Mouse (Mus musculus) MEL (cell line): ENCODE results near the gene Rgs12. TPM values are rescaled to one million over a fixed set of nuclear protein-coding genes. Genes with fewer than 3 reads are reported as not detected.
A peak's percentile ranks its signal among the peaks of the same experiment; 100 is the strongest.

ENCODE experiments used
- DNase-seq: peaks from one replicate; pipeline ENCODE4 v3.0.0; 2011; ENCODE audit warnings: low read depth, low spot score
- H3K27ac ChIP-seq: 2 replicates; pipeline ENCODE4 v1.5.1; 2012; ENCODE audit warnings: low read depth, mild to moderate bottlenecking, control low read depth, low read length, moderate library complexity; ENCODE audit not compliant: control insufficient read depth
- H3K27me3 ChIP-seq, 2 experiments: fragments of 150-350 bp in 1 of 2; sonication (generic) in 1 of 2; 2 replicates each; pipeline ENCODE4 v1.6.1; 2012; ENCODE audit warnings: low read length in 2 of 2, mild to moderate bottlenecking in 2 of 2, improper control_type of control experiment in 1 of 2, moderate library complexity in 1 of 2; ENCODE audit not compliant: insufficient read depth in 2 of 2, control insufficient read depth in 1 of 2
- H3K36me3 ChIP-seq, 2 experiments: 2 replicates each; pipeline ENCODE4 v1.6.1; 2012 to 2014; ENCODE audit warnings: low read length in 2 of 2, improper control_type of control experiment in 1 of 2, inconsistent platforms in 1 of 2, mild to moderate bottlenecking in 1 of 2; ENCODE audit not compliant: insufficient read depth in 2 of 2, control insufficient read depth in 1 of 2
- H3K4me1 ChIP-seq, 2 experiments: fragments of 150-350 bp in 1 of 2; sonication (generic) in 1 of 2; 2 replicates each; pipeline ENCODE4 v1.6.1; 2012; ENCODE audit warnings: low read length in 2 of 2, improper control_type of control experiment in 1 of 2, mild to moderate bottlenecking in 1 of 2; ENCODE audit not compliant: insufficient read depth in 2 of 2, control insufficient read depth in 1 of 2
- H3K4me3 ChIP-seq, 2 experiments: fragments of 150-350 bp in 1 of 2; sonication (generic) in 1 of 2; 2 replicates each; pipeline ENCODE4 v1.5.1; 2012; ENCODE audit warnings: low read depth in 2 of 2, low read length in 2 of 2, mild to moderate bottlenecking in 2 of 2, moderate library complexity in 2 of 2, control low read depth in 1 of 2, improper control_type of control experiment in 1 of 2; ENCODE audit not compliant: control insufficient read depth in 1 of 2, insufficient read depth in 1 of 2
- H3K79me2 ChIP-seq: 2 replicates; pipeline ENCODE4 v1.6.1; 2012; ENCODE audit warnings: mild to moderate bottlenecking, low read length, moderate library complexity; ENCODE audit not compliant: control insufficient read depth, poor library complexity, insufficient read depth
- H3K9ac ChIP-seq: 2 replicates; pipeline ENCODE4 v1.6.1; 2012; ENCODE audit warnings: low read depth, mild to moderate bottlenecking, control low read depth, low read length, moderate library complexity; ENCODE audit not compliant: control insufficient read depth, poor library complexity, severe bottlenecking
- H3K9me3 ChIP-seq: fragments of 150-350 bp; sonication (generic); replicated peaks from 2 replicates; pipeline ENCODE4 v1.6.1; 2012; ENCODE audit warnings: mild to moderate bottlenecking, low read length, improper control_type of control experiment, moderate library complexity; ENCODE audit not compliant: insufficient read depth
- BHLHE40 ChIP-seq: IDR thresholded peaks from 2 replicates; pipeline ENCODE4 v1.6.1; 2012; ENCODE audit warnings: low read depth, mild to moderate bottlenecking, inconsistent platforms, low read length, improper control_type of control experiment, borderline replicate concordance
- CHD1 ChIP-seq: IDR thresholded peaks from 2 replicates; pipeline ENCODE4 v1.6.1; 2012; ENCODE audit warnings: low read depth, mild to moderate bottlenecking, inconsistent platforms, low read length, improper control_type of control experiment
- CHD2 ChIP-seq: IDR thresholded peaks from 2 replicates; pipeline ENCODE4 v1.6.1; 2011; ENCODE audit warnings: low read length, improper control_type of control experiment
- CTCF ChIP-seq, 3 experiments: IDR thresholded peaks in 2 of 3; conservative IDR thresholded peaks in 1 of 3; 2 replicates each; pipeline ENCODE4 v1.5.1; 2011 to 2012; ENCODE audit warnings: low read length in 3 of 3, low read depth in 2 of 3, mild to moderate bottlenecking in 2 of 3, improper control_type of control experiment in 1 of 3, inconsistent platforms in 1 of 3, mixed read lengths in 1 of 3, moderate library complexity in 1 of 3; ENCODE audit not compliant: control insufficient read depth in 1 of 3, insufficient read depth in 1 of 3, poor library complexity in 1 of 3, severe bottlenecking in 1 of 3
- ELF1 ChIP-seq: IDR thresholded peaks from 2 replicates; pipeline ENCODE4 v1.6.1; 2014; ENCODE audit warnings: low read depth, mild to moderate bottlenecking, inconsistent platforms, low read length, improper control_type of control experiment, moderate library complexity
- EP300 ChIP-seq, 2 experiments: IDR thresholded peaks; 2 replicates each; pipeline ENCODE4 v1.6.1; 2011; ENCODE audit warnings: improper control_type of control experiment in 2 of 2, low read length in 2 of 2, low read depth in 1 of 2, mild to moderate bottlenecking in 1 of 2
- ETS1 ChIP-seq: IDR thresholded peaks from 2 replicates; pipeline ENCODE4 v1.6.1; 2012; ENCODE audit warnings: low read depth, mild to moderate bottlenecking, inconsistent platforms, low read length, improper control_type of control experiment, moderate library complexity
- GATA1 ChIP-seq: IDR thresholded peaks from 2 replicates; pipeline ENCODE4 v1.6.1; 2011; ENCODE audit warnings: low read depth, low read length, improper control_type of control experiment
- HCFC1 ChIP-seq: IDR thresholded peaks from 2 replicates; pipeline ENCODE4 v1.6.1; 2012; ENCODE audit warnings: low read depth, mild to moderate bottlenecking, inconsistent platforms, low read length, improper control_type of control experiment, moderate library complexity
- JUND ChIP-seq: IDR thresholded peaks from 2 replicates; pipeline ENCODE4 v1.6.1; 2011; ENCODE audit warnings: low read depth, mild to moderate bottlenecking, improper control_type of control experiment, low read length
- KAT2A ChIP-seq: conservative IDR thresholded peaks from 2 replicates; pipeline ENCODE4 v1.6.1; 2012; ENCODE audit warnings: low read depth, low read length, improper control_type of control experiment, inconsistent platforms
- MAFK ChIP-seq: IDR thresholded peaks from 2 replicates; pipeline ENCODE4 v1.6.1; 2011; ENCODE audit warnings: low read depth, mild to moderate bottlenecking, low read length, improper control_type of control experiment, borderline replicate concordance
- MAZ ChIP-seq: IDR thresholded peaks from 2 replicates; pipeline ENCODE4 v1.6.1; 2012; ENCODE audit warnings: low read depth, mild to moderate bottlenecking, inconsistent platforms, low read length, improper control_type of control experiment
- MXI1 ChIP-seq: IDR thresholded peaks from 2 replicates; pipeline ENCODE4 v1.6.1; 2011; ENCODE audit warnings: mild to moderate bottlenecking, low read depth, low read length, improper control_type of control experiment
- MYB ChIP-seq: IDR thresholded peaks from 2 replicates; pipeline ENCODE4 v1.6.1; 2011; ENCODE audit warnings: mild to moderate bottlenecking, low read depth, low read length, improper control_type of control experiment
- MYC ChIP-seq: IDR thresholded peaks from 2 replicates; pipeline ENCODE4 v1.6.1; 2011; ENCODE audit warnings: low read depth, mild to moderate bottlenecking, low read length, improper control_type of control experiment, moderate library complexity
- NELFE ChIP-seq: IDR thresholded peaks from 2 replicates; pipeline ENCODE4 v1.6.1; 2011; ENCODE audit warnings: low read depth, low read length, improper control_type of control experiment
- POLR2A ChIP-seq, 2 experiments: IDR thresholded peaks; 2 replicates each; pipeline ENCODE4 v1.6.1; 2011 to 2012; ENCODE audit warnings: low read length in 2 of 2, mild to moderate bottlenecking in 2 of 2, control low read depth in 1 of 2, improper control_type of control experiment in 1 of 2, low read depth in 1 of 2, moderate library complexity in 1 of 2; ENCODE audit not compliant: control insufficient read depth in 1 of 2, insufficient read depth in 1 of 2, poor library complexity in 1 of 2
- POLR2AphosphoS5 ChIP-seq: IDR thresholded peaks from 2 replicates; pipeline ENCODE4 v1.6.1; 2012; ENCODE audit warnings: low read depth, borderline replicate concordance, mild to moderate bottlenecking, inconsistent platforms, low read length, moderate library complexity, mixed read lengths
- RAD21 ChIP-seq: IDR thresholded peaks from 2 replicates; pipeline ENCODE4 v1.6.1; 2011; ENCODE audit warnings: mild to moderate bottlenecking, low read depth, low read length, improper control_type of control experiment
- RCOR1 ChIP-seq: IDR thresholded peaks from 2 replicates; pipeline ENCODE4 v1.6.1; 2012; ENCODE audit warnings: low read depth, mild to moderate bottlenecking, inconsistent platforms, low read length, improper control_type of control experiment
- SIN3A ChIP-seq: IDR thresholded peaks from 2 replicates; pipeline ENCODE4 v1.6.1; 2012; ENCODE audit warnings: low read length, improper control_type of control experiment, inconsistent platforms
- SMC3 ChIP-seq: IDR thresholded peaks from 2 replicates; pipeline ENCODE4 v1.6.1; 2011; ENCODE audit warnings: low read depth, low read length, improper control_type of control experiment
- TAL1 ChIP-seq: IDR thresholded peaks from 2 replicates; pipeline ENCODE4 v1.6.1; 2012; ENCODE audit warnings: mild to moderate bottlenecking, inconsistent platforms, low read length, moderate library complexity, mixed read lengths
- TBP ChIP-seq: IDR thresholded peaks from 2 replicates; pipeline ENCODE4 v1.8.0; 2011; ENCODE audit warnings: low read depth, low read length, improper control_type of control experiment
- TCF12 ChIP-seq: IDR thresholded peaks from 2 replicates; pipeline ENCODE4 v1.6.1; 2014; ENCODE audit warnings: low read depth, mild to moderate bottlenecking, inconsistent platforms, low read length, improper control_type of control experiment, moderate library complexity
- UBTF ChIP-seq: IDR thresholded peaks from 2 replicates; pipeline ENCODE4 v1.6.1; 2012; ENCODE audit warnings: low read depth, mild to moderate bottlenecking, inconsistent platforms, low read length, improper control_type of control experiment, moderate library complexity, borderline replicate concordance; ENCODE audit not compliant: insufficient read depth
- USF1 ChIP-seq: IDR thresholded peaks from 2 replicates; pipeline ENCODE4 v1.6.1; 2014; ENCODE audit warnings: low read depth, mild to moderate bottlenecking, inconsistent platforms, low read length, improper control_type of control experiment, moderate library complexity
- ZKSCAN1 ChIP-seq: IDR thresholded peaks from 2 replicates; pipeline ENCODE4 v1.6.1; 2012; ENCODE audit warnings: low read depth, mild to moderate bottlenecking, inconsistent platforms, low read length, improper control_type of control experiment, moderate library complexity
- ZNF384 ChIP-seq: IDR thresholded peaks from 2 replicates; pipeline ENCODE4 v1.6.1; 2012; ENCODE audit warnings: low read depth, mild to moderate bottlenecking, inconsistent platforms, low read length, improper control_type of control experiment
- polyA plus RNA-seq, 2 experiments: library from polyadenylated mRNA; stranded (reverse) in 1 of 2; unstranded in 1 of 2; fragments of >175 nt in 1 of 2; fragments of >200 nt in 1 of 2; gene quantifications; 2 replicates each; pipeline versions ENCODE4 v1.2.1 to v1.2.4; 2012; ENCODE audit warnings: low replicate concordance in 2 of 2, low read depth in 1 of 2; ENCODE audit not compliant: insufficient read length in 2 of 2, insufficient read depth in 1 of 2, missing spikeins in 1 of 2
- total RNA-seq: library from RNA; depleted of rRNA; stranded (reverse); fragments of 300-350 nt; gene quantifications from 2 replicates; pipeline ENCODE4 v1.2.3, GENCODE M21; 2012

Rgs12 gene
- total and polyA plus RNA-seq, 3 experiments, result 11.9 to 15.4 TPM; not detected in 1

- H3K27me3 ChIP-seq, result no peaks in the 10 kb centered on the region
- peak; percentile 56 for TF ChIP-seq USF1
- TF ChIP-seq JUND, result no peak
- TF ChIP-seq UBTF, result no peak
- TF ChIP-seq RAD21, result no peak
- H3K9me3 ChIP-seq, result no peaks in the 10 kb centered on the region
- H3K4me1 ChIP-seq, result peaks cover 20 to 36% of the 10 kb centered on the region in 2 experiments
- DNase-seq, result peak; percentile 72
- peaks cover 0 to 28% of the 10 kb centered on the region in 2 experiments; a peak in 3 of 4 replicates for H3K36me3 ChIP-seq
- no peak overlapping the region for H3K27ac ChIP-seq
- H3K79me2 ChIP-seq, result no peaks in the 10 kb centered on the region
- no peak overlapping the region for H3K4me3 ChIP-seq
- H3K9ac ChIP-seq, result no peak overlapping the region
Observed at GRCm38 (mm10) chr5:34981734-34982133, 32.5 kb downstream of the Rgs12 start.

GRCm38 (mm10) chr5:34984933-34985332 lies 35.7 kb downstream of the Rgs12 start:
- H3K9me3 ChIP-seq, result no peaks in the 10 kb centered on the region
- no peak overlapping the region for H3K4me3 ChIP-seq
- peak overlapping the region; percentile 17 for H3K27ac ChIP-seq
- no peaks in the 10 kb centered on the region for H3K27me3 ChIP-seq
- no peak overlapping the region for H3K9ac ChIP-seq
- TF ChIP-seq ZNF384, result peak; percentile 71
- TF ChIP-seq RAD21, result no peak
- peak; percentile 80 to 86 for TF ChIP-seq EP300 (IDR thresholded peaks at IDR 0.05; ENCODE audit: low read depth in 1 of 2, low read length in 2 of 2)
- TF ChIP-seq MAZ, result no peak
- peak; percentile 97 for TF ChIP-seq GATA1
- TF ChIP-seq BHLHE40, result peak; percentile 46; the same call in 1 of the 2 replicates
- no peak for TF ChIP-seq POLR2A (IDR thresholded peaks at IDR 0.05; ENCODE audit: control insufficient read depth in 1 of 2, insufficient read depth in 1 of 2, low read depth in 1 of 2, low read length in 2 of 2, poor library complexity in 1 of 2)
- TF ChIP-seq MYB, result no peak
- TF ChIP-seq SIN3A, result 0 out of 2 replicates have a peak, but pooled peaks have one; percentile 45
- TF ChIP-seq POLR2AphosphoS5, result no peak
- TF ChIP-seq TBP, result 0 out of 2 replicates have a peak, but pooled peaks have one; percentile 36
- TF ChIP-seq TAL1, result peak; percentile 79
- TF ChIP-seq CHD1, result no peak
- TF ChIP-seq USF1, result no peak
- TF ChIP-seq ELF1, result no peak
- TF ChIP-seq ETS1, result peak; percentile 80
- TF ChIP-seq MXI1, result peak; percentile 50; the same call in 1 of the 2 replicates
- TF ChIP-seq ZKSCAN1, result no peak
- no peak for TF ChIP-seq CHD2
- TF ChIP-seq TCF12, result peak; percentile 71
- no peak for TF ChIP-seq CTCF (IDR thresholded peaks at IDR 0.05 in 2 of 3, conservative IDR thresholded peaks at IDR 0.05 in 1 of 3; ENCODE audit: control insufficient read depth in 1 of 3, insufficient read depth in 1 of 3, low read depth in 2 of 3, low read length in 3 of 3, poor library complexity in 1 of 3, severe bottlenecking in 1 of 3)
- peak; percentile 69; the same call in 1 of the 2 replicates for TF ChIP-seq MYC
- TF ChIP-seq RCOR1, result peak; percentile 58
- no peak for TF ChIP-seq HCFC1
- 0 out of 2 replicates have a peak, but pooled peaks have one; percentile 6 for TF ChIP-seq SMC3
- 0 out of 2 replicates have a peak, but pooled peaks have one; percentile 58 for TF ChIP-seq MAFK
- TF ChIP-seq KAT2A, result no peak
- no peak for TF ChIP-seq NELFE
- no peaks in the 10 kb centered on the region for H3K79me2 ChIP-seq
- peaks cover 0 to 35% of the 10 kb centered on the region in 2 experiments; a peak in 3 of 4 replicates for H3K36me3 ChIP-seq
- peak; percentile 85 for DNase-seq
- peaks cover 22 to 36% of the 10 kb centered on the region in 2 experiments for H3K4me1 ChIP-seq
